14 mouse cellular contexts compared by ENCODE assay signal in the genomic region with DNA sequence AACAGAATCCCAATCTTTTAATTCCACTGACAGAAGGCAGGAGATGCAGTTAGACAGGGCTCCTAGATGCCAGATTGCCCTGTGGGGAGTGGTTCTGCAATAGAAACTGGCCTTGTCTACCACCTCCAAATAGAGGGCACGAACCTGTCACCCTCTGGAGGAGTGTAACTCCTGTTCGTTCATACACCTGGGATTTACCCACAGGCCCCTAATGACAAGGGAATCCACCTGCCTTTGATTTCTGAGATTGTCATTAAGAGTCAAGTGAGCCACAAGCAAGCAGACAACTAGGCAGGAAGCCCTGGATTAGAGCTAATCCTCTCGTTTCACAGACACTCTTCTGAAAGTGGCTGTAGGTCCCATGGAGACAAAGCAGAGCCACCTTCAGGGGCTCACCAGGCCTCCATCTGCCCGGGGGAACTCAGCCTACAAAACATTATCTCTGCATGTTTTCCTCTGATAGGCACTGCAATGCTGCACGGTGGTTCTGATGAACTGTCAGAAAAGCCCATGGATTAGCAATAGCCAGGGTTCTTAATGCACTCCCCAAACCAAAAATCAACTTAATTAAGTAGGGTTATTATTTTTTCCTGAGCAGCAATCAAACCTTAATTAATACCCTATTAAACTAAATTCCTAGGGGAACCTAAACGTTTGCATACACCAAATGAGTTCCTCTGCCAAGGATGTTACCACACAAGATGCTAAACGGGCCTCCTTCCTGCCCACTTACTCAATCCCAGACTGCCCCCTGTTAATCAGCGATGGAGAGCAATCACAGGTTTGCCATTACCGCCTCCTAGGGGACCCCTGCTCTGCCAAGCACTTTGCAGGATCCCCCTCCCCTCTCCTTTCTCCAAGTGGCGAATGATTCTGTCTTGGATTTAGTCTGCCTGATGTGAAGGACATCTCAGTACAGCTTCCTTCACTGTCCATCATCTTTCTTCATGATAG.
DNase-seq lines count a peak whose midpoint lies in the region; ATAC-seq and TF ChIP-seq lines count a peak whose summit lies in the region.
"Had no signal": no experiment of that assay in that cellular context is flagged by ENCODE, and none has a peak within 500 bp of the region (broad histone marks: within the 10 kb centered on the region; RNA-seq: fewer than 3 reads in every experiment).

No protein-coding gene starts in this region.

- no peaks in the 10 kb centered on the region for H3K27me3 ChIP-seq in forebrain, embryonic 14.5 days (replicated peaks; ENCODE audit: control insufficient read depth, insufficient read depth, low read length)
- H3K27me3 ChIP-seq in forebrain, embryonic 15.5 days = no peaks in the 10 kb centered on the region
- H3K27me3 ChIP-seq in hindbrain, embryonic 13.5 days = no peaks in the 10 kb centered on the region
- no peaks in the 10 kb centered on the region for H3K27me3 ChIP-seq in hindbrain, embryonic 10.5 days (ENCODE audit: insufficient read depth, poor library complexity, severe bottlenecking)
- no peaks in the 10 kb centered on the region for H3K27me3 ChIP-seq in midbrain, postnatal 0 days (ENCODE audit: insufficient read depth, low read length)
- H3K27me3 ChIP-seq: limb, embryonic 15.5 days had no signal

- peak; percentile 11; the same call in 1 of the 2 replicates for TF ChIP-seq CTCF in midbrain, postnatal 0 days (IDR thresholded peaks at IDR 0.05)

- no peak overlapping the region for H3K9ac ChIP-seq in forebrain, embryonic 14.5 days (ENCODE audit: low read length)
- no peak overlapping the region for H3K9ac ChIP-seq in forebrain, embryonic 15.5 days (replicated peaks)
- no peak overlapping the region for H3K9ac ChIP-seq in hindbrain, embryonic 13.5 days
- no peak overlapping the region for H3K9ac ChIP-seq in midbrain, postnatal 0 days (replicated peaks; ENCODE audit: low read length, poor library complexity, severe bottlenecking)
- H3K9ac ChIP-seq: limb, embryonic 15.5 days; lung, embryonic 14.5 days had no signal

- H3K9me3 ChIP-seq in forebrain, embryonic 14.5 days (replicated peaks; ENCODE audit: control insufficient read depth, low read length) = no peaks in the 10 kb centered on the region
- H3K9me3 ChIP-seq in forebrain, embryonic 15.5 days = no peaks in the 10 kb centered on the region
- H3K9me3 ChIP-seq in hindbrain, embryonic 13.5 days = no peaks in the 10 kb centered on the region
- H3K9me3 ChIP-seq in hindbrain, embryonic 10.5 days = no peaks in the 10 kb centered on the region
- H3K9me3 ChIP-seq in midbrain, postnatal 0 days (ENCODE audit: low read length) = no peaks in the 10 kb centered on the region
- H3K9me3 ChIP-seq: limb, embryonic 15.5 days had no signal

- ATAC-seq in forebrain, embryonic 14.5 days = no peak
- no peak for ATAC-seq in forebrain, embryonic 15.5 days (replicated peaks)
- peak; percentile 41 for ATAC-seq in hindbrain, embryonic 13.5 days (ENCODE audit: low FRiP score)
- peak; percentile 54 for ATAC-seq in midbrain, postnatal 0 days (ENCODE audit: low FRiP score)
- ATAC-seq in erythroblast, adult 5-6 weeks (replicated peaks; ENCODE audit: low FRiP score, poor library complexity, severe bottlenecking) = no peak
- ATAC-seq: intestine, embryonic 16.5 days had no signal

- H3K36me3 ChIP-seq in forebrain, embryonic 14.5 days (ENCODE audit: control insufficient read depth, insufficient read depth, low read length) = peaks cover 7% of the 10 kb centered on the region; the same call in 1 of the 2 replicates
- H3K36me3 ChIP-seq in forebrain, embryonic 15.5 days = peaks cover under 1% of the 10 kb centered on the region; the same call in 1 of the 2 replicates
- no peaks in the 10 kb centered on the region for H3K36me3 ChIP-seq in hindbrain, embryonic 13.5 days
- H3K36me3 ChIP-seq in hindbrain, embryonic 10.5 days = peaks cover 7% of the 10 kb centered on the region
- H3K36me3 ChIP-seq in midbrain, postnatal 0 days (ENCODE audit: insufficient read depth, low read length) = 0 out of 2 replicates have a peak, but pooled peaks cover 5% of the 10 kb centered on the region
- H3K36me3 ChIP-seq: limb, embryonic 15.5 days had no signal

- no peak overlapping the region for H3K4me2 ChIP-seq in forebrain, embryonic 14.5 days (ENCODE audit: low read length)
- no peak overlapping the region for H3K4me2 ChIP-seq in forebrain, embryonic 15.5 days (replicated peaks)
- no peak overlapping the region for H3K4me2 ChIP-seq in hindbrain, embryonic 13.5 days
- H3K4me2 ChIP-seq in midbrain, postnatal 0 days (ENCODE audit: low read depth, low read length, poor library complexity, severe bottlenecking) = no peak overlapping the region
- H3K4me2 ChIP-seq: limb, embryonic 15.5 days had no signal

- H3K4me3 ChIP-seq in forebrain, embryonic 14.5 days (ENCODE audit: low read depth, low read length) = no peak overlapping the region
- H3K4me3 ChIP-seq in forebrain, embryonic 15.5 days = no peak overlapping the region
- no peak overlapping the region for H3K4me3 ChIP-seq in hindbrain, embryonic 13.5 days
- no peak overlapping the region for H3K4me3 ChIP-seq in hindbrain, embryonic 10.5 days
- H3K4me3 ChIP-seq in midbrain, postnatal 0 days (ENCODE audit: low read depth, low read length) = no peak overlapping the region
- H3K4me3 ChIP-seq: limb, embryonic 15.5 days; myocyte had no signal

- peaks cover 14% of the 10 kb centered on the region for H3K4me1 ChIP-seq in forebrain, embryonic 14.5 days (ENCODE audit: control insufficient read depth, insufficient read depth, low read length)
- H3K4me1 ChIP-seq in forebrain, embryonic 15.5 days = peaks cover 24% of the 10 kb centered on the region
- peaks cover 29% of the 10 kb centered on the region for H3K4me1 ChIP-seq in hindbrain, embryonic 13.5 days (replicated peaks)
- H3K4me1 ChIP-seq in hindbrain, embryonic 10.5 days (replicated peaks) = peaks cover 16% of the 10 kb centered on the region
- H3K4me1 ChIP-seq in midbrain, postnatal 0 days (ENCODE audit: insufficient read depth, low read length) = no peaks in the 10 kb centered on the region

- no peak overlapping the region for H3K27ac ChIP-seq in forebrain, embryonic 14.5 days (ENCODE audit: low read depth, low read length)
- H3K27ac ChIP-seq in forebrain, embryonic 15.5 days (replicated peaks) = no peak overlapping the region
- H3K27ac ChIP-seq in hindbrain, embryonic 13.5 days = peak overlapping the region; percentile 64; the same call in 1 of the 2 replicates
- no peak overlapping the region for H3K27ac ChIP-seq in hindbrain, embryonic 10.5 days
- no peak overlapping the region for H3K27ac ChIP-seq in midbrain, postnatal 0 days (ENCODE audit: low read depth, low read length)
- H3K27ac ChIP-seq: limb, embryonic 15.5 days had no signal

- peak; percentile 30 for DNase-seq in forebrain, embryonic 14.5 days (ENCODE audit: low spot score)
- DNase-seq in hindbrain, embryonic 10.5 days (ENCODE audit: low spot score) = no peak
- DNase-seq in fat pad, adult 2 months (ENCODE audit: extremely low read depth, low read depth, low spot score) = peak; percentile 33
- DNase-seq in midbrain, postnatal 0 days (ENCODE audit: low spot score) = peak; percentile 45
- no peak for DNase-seq in lung, adult 18-20 months
- DNase-seq: adrenal gland, postnatal 14 days; cerebellum, adult 9-11 months; lung, embryonic 14.5 days had no signal

- WGBS in forebrain, embryonic 14.5 days = 22% methylated on average over 10 of the region's 10 CpGs
- WGBS in forebrain, embryonic 15.5 days = 21% methylated on average over 10 of the region's 10 CpGs
- 38% methylated on average over 10 of the region's 10 CpGs for WGBS in hindbrain, embryonic 13.5 days
- 55% methylated on average over 10 of the region's 10 CpGs for WGBS in hindbrain, embryonic 10.5 days
- 29% methylated on average over 10 of the region's 10 CpGs for WGBS in midbrain, postnatal 0 days

Comparison
In these comparisons a context has a peak if more than half of its experiments do, and no peak if none do; other contexts are left out.
1. ATAC-seq: peak in hindbrain, embryonic 13.5 days (single experiment) and midbrain, postnatal 0 days (single experiment); none in forebrain, embryonic 14.5 days (single experiment), forebrain, embryonic 15.5 days (single experiment) and erythroblast, adult 5-6 weeks (single experiment).
2. DNase-seq: peak in forebrain, embryonic 14.5 days (single experiment), fat pad, adult 2 months (single experiment) and midbrain, postnatal 0 days (single experiment); none in hindbrain, embryonic 10.5 days (single experiment) and lung, adult 18-20 months (0 of 2).